Mouse (Mus musculus): ENCODE data around the gene Mpv17l.

DNA sequence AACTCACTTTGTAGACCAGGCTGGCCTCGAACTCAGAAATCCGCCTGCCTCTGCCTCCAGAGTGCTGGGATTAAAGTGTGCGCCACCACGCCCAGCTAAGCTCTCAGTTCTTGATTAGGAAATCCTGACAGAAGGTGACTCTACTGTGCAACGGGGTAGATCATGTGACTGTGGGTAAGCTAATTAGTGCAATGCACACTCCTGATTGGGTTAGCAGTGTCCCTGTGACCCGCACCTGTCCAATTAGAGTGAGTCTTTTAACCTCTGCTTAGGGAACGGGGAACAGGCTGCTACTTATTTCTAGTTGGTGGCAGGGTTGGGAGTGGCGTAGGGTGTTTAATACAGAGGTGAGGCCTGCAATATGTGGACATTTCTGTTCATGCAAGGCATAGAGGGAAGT lies 69.1 kb downstream of the Mpv17l start:
- TF ChIP-seq CTCF (IDR thresholded peaks at IDR 0.05; ENCODE audit: low read depth) (no peak), EP300 (optimal IDR thresholded peaks at IDR 0.05) (no peak)
